Mouse (Mus musculus): Measurements from ENCODE around the gene Inafm2. TPM values are rescaled to one million over a fixed set of nuclear protein-coding genes. Genes with fewer than 3 reads are reported as not detected.
A peak's percentile ranks its signal among the peaks of the same experiment; 100 is the strongest.

Inafm2 gene
- polyA plus RNA-seq (2012; rRNA removed), result 6.2 and 8.8 TPM in 2 replicates

- Histone ChIP-seq H3K27me3 (ENCODE audit: control insufficient read depth, insufficient read depth, low read length) (no peaks in the 10 kb centered on the region), H3K27ac (ENCODE audit: insufficient read depth, low read depth, low read length) (peak within 1 kb of the TSS; percentile 2; the same call in 1 of the 2 replicates), H3K4me3 (ENCODE audit: low read depth, low read length) (peak within 1 kb of the TSS; percentile 72), H3K4me1 (ENCODE audit: control insufficient read depth, insufficient read depth, insufficient read length, low read length) (no peaks in the 10 kb centered on the region), H3K36me3 (ENCODE audit: control insufficient read depth, insufficient read depth, low read length) (no peaks in the 10 kb centered on the region)
- WGBS, result 4% methylated on average over 57 of the region's 57 CpGs
- TF ChIP-seq POLR2A (IDR thresholded peaks at IDR 0.05; ENCODE audit: low read depth, low read length), result peak; percentile 75
- TF ChIP-seq CTCF (IDR thresholded peaks at IDR 0.05; ENCODE audit: extremely low read depth, insufficient read length, insufficient replicate concordance, low read depth, low read length), result no peak
Measured at GRCm38 (mm10) chr2:118745232-118745884, at the start of gene Inafm2. Gene Inafm2, plus strand, starts transcription at chr2:118745758.

- no peak for TF ChIP-seq POLR2A (IDR thresholded peaks at IDR 0.05; ENCODE audit: low read depth, low read length)
- TF ChIP-seq CTCF (IDR thresholded peaks at IDR 0.05; ENCODE audit: extremely low read depth, insufficient read length, insufficient replicate concordance, low read depth, low read length), result no peak
- 24% methylated on average over 21 of the region's 21 CpGs for WGBS
- no peak overlapping the region for H3K4me3 ChIP-seq (ENCODE audit: low read depth, low read length)
Measured at GRCm38 (mm10) chr2:118696451-118697308, 48.9 kb upstream of the Inafm2 start.

GRCm38 (mm10) chr2:118697311-118697877, 48.2 kb upstream of the Inafm2 start:
- peaks cover 24% of the 10 kb centered on the region for H3K27me3 ChIP-seq (ENCODE audit: control insufficient read depth, insufficient read depth, low read length)
- no peak for TF ChIP-seq CTCF (IDR thresholded peaks at IDR 0.05; ENCODE audit: extremely low read depth, insufficient read length, insufficient replicate concordance, low read depth, low read length)
- H3K4me3 ChIP-seq (ENCODE audit: low read depth, low read length), result no peak overlapping the region
- WGBS, result 59% methylated on average over 5 of the region's 5 CpGs
- H3K36me3 ChIP-seq (ENCODE audit: control insufficient read depth, insufficient read depth, low read length), result no peaks in the 10 kb centered on the region
- no peak overlapping the region for H3K27ac ChIP-seq (ENCODE audit: insufficient read depth, low read depth, low read length)
- H3K4me1 ChIP-seq (ENCODE audit: control insufficient read depth, insufficient read depth, insufficient read length, low read length), result peaks cover 7% of the 10 kb centered on the region

More at GRCm38 (mm10) chr2:118696451-118697308, 48.9 kb upstream of the Inafm2 start:
- peaks cover 16% of the 10 kb centered on the region for H3K27me3 ChIP-seq (ENCODE audit: control insufficient read depth, insufficient read depth, low read length)
- no peak overlapping the region for H3K27ac ChIP-seq (ENCODE audit: insufficient read depth, low read depth, low read length)
- no peaks in the 10 kb centered on the region for H3K36me3 ChIP-seq (ENCODE audit: control insufficient read depth, insufficient read depth, low read length)
- H3K4me1 ChIP-seq (ENCODE audit: control insufficient read depth, insufficient read depth, insufficient read length, low read length), result peaks cover 4% of the 10 kb centered on the region

GRCm38 (mm10) chr2:118697955-118698354, 47.6 kb upstream of the Inafm2 start:
- no peak overlapping the region for H3K27ac ChIP-seq (ENCODE audit: insufficient read depth, low read depth, low read length)
- WGBS, result 65% methylated on average over 7 of the region's 7 CpGs
- H3K4me1 ChIP-seq (ENCODE audit: control insufficient read depth, insufficient read depth, insufficient read length, low read length), result peaks cover 10% of the 10 kb centered on the region
- H3K36me3 ChIP-seq (ENCODE audit: control insufficient read depth, insufficient read depth, low read length), result no peaks in the 10 kb centered on the region
- H3K27me3 ChIP-seq (ENCODE audit: control insufficient read depth, insufficient read depth, low read length), result peaks cover 29% of the 10 kb centered on the region
- H3K4me3 ChIP-seq (ENCODE audit: low read depth, low read length), result no peak overlapping the region
- TF ChIP-seq POLR2A (IDR thresholded peaks at IDR 0.05; ENCODE audit: low read depth, low read length), result no peak

- 7% methylated on average over 32 of the region's 32 CpGs for WGBS
- Histone ChIP-seq H3K36me3 (ENCODE audit: control insufficient read depth, insufficient read depth, low read length) (no peaks in the 10 kb centered on the region), H3K27me3 (ENCODE audit: control insufficient read depth, insufficient read depth, low read length) (peaks cover 53% of the 10 kb centered on the region), H3K4me3 (ENCODE audit: low read depth, low read length) (no peak overlapping the region), H3K4me1 (ENCODE audit: control insufficient read depth, insufficient read depth, insufficient read length, low read length) (peaks cover 22% of the 10 kb centered on the region), H3K27ac (ENCODE audit: insufficient read depth, low read depth, low read length) (no peak overlapping the region)
- TF ChIP-seq POLR2A (IDR thresholded peaks at IDR 0.05; ENCODE audit: low read depth, low read length) (no peak), CTCF (IDR thresholded peaks at IDR 0.05; ENCODE audit: extremely low read depth, insufficient read length, insufficient replicate concordance, low read depth, low read length) (peak; percentile 89)
Measured at GRCm38 (mm10) chr2:118700179-118701062, 45.1 kb upstream of the Inafm2 start.

GRCm38 (mm10) chr2:118701161-118701560, 44.4 kb upstream of the Inafm2 start:
- peaks cover 22% of the 10 kb centered on the region for H3K4me1 ChIP-seq (ENCODE audit: control insufficient read depth, insufficient read depth, insufficient read length, low read length)
- TF ChIP-seq POLR2A (IDR thresholded peaks at IDR 0.05; ENCODE audit: low read depth, low read length) (no peak), CTCF (IDR thresholded peaks at IDR 0.05; ENCODE audit: extremely low read depth, insufficient read length, insufficient replicate concordance, low read depth, low read length) (no peak)
- H3K4me3 ChIP-seq (ENCODE audit: low read depth, low read length), result no peak overlapping the region
- no peak overlapping the region for H3K27ac ChIP-seq (ENCODE audit: insufficient read depth, low read depth, low read length)
- H3K36me3 ChIP-seq (ENCODE audit: control insufficient read depth, insufficient read depth, low read length), result no peaks in the 10 kb centered on the region
- WGBS, result 36% methylated on average over 5 of the region's 5 CpGs
- H3K27me3 ChIP-seq (ENCODE audit: control insufficient read depth, insufficient read depth, low read length), result peaks cover 57% of the 10 kb centered on the region
